Mouse (Mus musculus) activated CD4-positive, CD25-positive, alpha-beta regulatory T cell, adult 4 months (primary cell): Measurements from ENCODE around the gene Frmd5. TPM values are rescaled to one million over a fixed set of nuclear protein-coding genes. Genes with fewer than 3 reads are reported as not detected.

Source experiments
- polyA plus RNA-seq, 2 experiments: library from polyadenylated mRNA; unstranded; fragments of 100-300 nt; shearing (Covaris generic); gene quantifications; one replicate each; pipeline ENCODE4 v1.2.1; 2017

The Frmd5 gene
- polyA plus RNA-seq, 2 experiments from 2014 or later, result 0.22 to 0.60 TPM

Other genes with a start within 250 kb of the Frmd5 start
- gene Casc4, start 59.9 kb upstream of the Frmd5 start, polyA plus RNA-seq, result 1 to 10 TPM; 1.9 to 2.5 TPM
- 10 to 100 TPM; 53.9 to 74.9 TPM for gene Ctdspl2, start 148.9 kb upstream of the Frmd5 start, polyA plus RNA-seq
- not detected for gene Mageb3, start 149.0 kb upstream of the Frmd5 start, polyA plus RNA-seq
- gene Eif3j1, start 221.5 kb upstream of the Frmd5 start, polyA plus RNA-seq, result 1 to 10 TPM; 3.5 to 4.0 TPM